Mouse (Mus musculus): ENCODE data around the gene Pak7. TPM values are rescaled to one million over a fixed set of nuclear protein-coding genes. Genes with fewer than 3 reads are reported as not detected.
"Not testable (repeated sequence)": the region's sequence is repeated elsewhere in the genome, so short reads cannot be mapped to it uniquely, and the experiment has no call there.

Gene Pak7
- polyA plus RNA-seq, 1 experiment from 2014 or later = 33.1 TPM

DNA sequence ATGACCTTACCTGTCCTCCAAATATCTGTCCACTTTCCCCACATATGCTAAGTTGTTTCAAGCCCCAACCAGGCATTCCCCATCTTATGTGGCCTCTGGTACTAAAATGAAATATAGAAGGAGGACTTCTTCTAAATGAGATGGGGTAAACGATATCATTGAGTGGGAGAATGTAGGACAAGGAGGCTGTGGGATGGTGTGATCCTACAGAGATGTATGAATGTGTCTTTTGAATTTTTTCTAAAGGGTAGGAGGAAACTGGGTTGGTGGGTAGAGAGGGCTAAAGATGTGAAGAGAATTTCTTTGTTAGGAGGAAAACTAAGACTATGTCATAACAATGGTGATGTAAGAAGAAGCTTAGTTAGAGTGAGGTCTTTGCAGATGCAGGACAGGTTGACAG is 57.8 kb downstream of the Pak7 start:
- Histone ChIP-seq H3K36me3 (no peaks in the 10 kb centered on the region), H3K4me2 (replicated peaks) (no peak overlapping the region), H3K4me3 (replicated peaks) (no peak overlapping the region), H3K27me3 (no peaks in the 10 kb centered on the region), H3K9ac (replicated peaks) (no peak overlapping the region), H3K9me3 (no peaks in the 10 kb centered on the region), H3K27ac (no peak overlapping the region), H3K4me1 (replicated peaks) (no peaks in the 10 kb centered on the region)
- WGBS = 78% methylated on average over 1 of the region's 1 CpGs
- no peak for ATAC-seq

DNA sequence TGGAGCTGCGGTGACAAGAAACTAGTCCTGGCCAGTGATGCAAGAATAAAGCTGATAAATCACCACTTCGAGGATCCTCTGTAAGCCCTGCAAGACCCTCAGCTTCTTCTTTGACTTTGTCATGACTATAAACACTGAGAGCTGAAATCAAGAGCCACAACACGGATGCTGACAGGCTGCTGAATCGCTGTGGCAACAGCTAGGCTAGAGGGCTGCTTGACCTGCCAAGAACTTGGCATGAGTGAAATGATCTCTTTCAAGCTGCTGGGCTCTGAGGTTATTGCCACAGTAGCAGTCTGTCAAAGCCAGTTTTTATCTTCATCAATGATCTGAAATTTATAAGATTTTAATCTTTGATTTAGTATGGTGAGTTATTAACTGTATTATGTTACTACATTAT is 62.1 kb downstream of the Pak7 start:
- no peak for ATAC-seq
- Histone ChIP-seq H3K4me1 (replicated peaks) (no peaks in the 10 kb centered on the region), H3K4me2 (replicated peaks) (no peak overlapping the region), H3K9ac (replicated peaks) (no peak overlapping the region), H3K27ac (no peak overlapping the region), H3K27me3 (no peaks in the 10 kb centered on the region), H3K36me3 (no peaks in the 10 kb centered on the region), H3K9me3 (no peaks in the 10 kb centered on the region), H3K4me3 (replicated peaks) (no peak overlapping the region)
- WGBS = 84% methylated on average over 4 of the region's 4 CpGs

DNA sequence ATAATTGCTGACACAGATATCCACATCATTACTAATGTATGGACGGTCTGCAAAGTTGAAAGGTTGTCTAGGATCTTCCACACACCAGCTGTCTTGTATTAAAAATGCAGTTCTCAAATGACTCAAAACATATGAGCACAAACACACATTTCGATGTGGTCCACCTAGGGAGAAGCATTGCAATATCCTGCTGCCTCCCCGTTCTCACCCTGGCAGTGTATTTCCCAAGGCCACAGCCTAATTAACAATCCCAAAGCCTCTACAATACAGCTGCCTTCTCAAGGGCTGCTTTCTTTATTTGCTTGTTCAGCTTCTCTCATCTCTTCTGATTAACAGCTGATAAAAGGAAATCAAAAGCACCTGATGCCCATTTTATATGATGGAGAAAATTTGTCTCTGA is 78.5 kb downstream of the Pak7 start:
- peak; percentile 80 for ATAC-seq
- Histone ChIP-seq H3K27me3 (no peaks in the 10 kb centered on the region), H3K4me1 (replicated peaks) (peaks cover 8% of the 10 kb centered on the region), H3K4me3 (replicated peaks) (no peak overlapping the region), H3K9ac (replicated peaks) (no peak overlapping the region), H3K27ac (peak overlapping the region; percentile 67), H3K9me3 (no peaks in the 10 kb centered on the region), H3K36me3 (no peaks in the 10 kb centered on the region), H3K4me2 (replicated peaks) (no peak overlapping the region)
- 34% methylated on average over 3 of the region's 3 CpGs for WGBS

DNA sequence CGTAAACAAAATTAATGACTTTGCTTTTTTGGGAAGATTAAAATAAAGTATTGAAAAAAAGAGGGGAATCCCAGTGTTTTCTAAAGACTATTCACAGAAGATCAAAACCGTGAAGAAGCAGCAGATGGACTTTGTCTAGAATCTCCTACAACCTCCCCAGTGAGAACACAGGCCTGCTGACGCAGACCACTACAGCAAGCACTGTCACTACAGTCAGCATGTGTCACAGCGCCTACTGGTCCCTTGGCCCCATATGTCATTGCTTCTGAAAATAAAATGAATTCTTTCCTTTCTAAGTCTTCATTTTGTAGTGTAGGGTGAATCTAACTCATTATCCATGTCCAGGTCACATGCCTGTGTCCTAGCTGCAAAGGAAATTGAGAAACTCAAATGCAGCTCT is 79.0 kb downstream of the Pak7 start:
- Histone ChIP-seq H3K4me3 (replicated peaks) (no peak overlapping the region), H3K4me1 (replicated peaks) (peaks cover 8% of the 10 kb centered on the region), H3K9ac (replicated peaks) (no peak overlapping the region), H3K4me2 (replicated peaks) (no peak overlapping the region), H3K27ac (peak overlapping the region; percentile 67), H3K36me3 (no peaks in the 10 kb centered on the region), H3K27me3 (no peaks in the 10 kb centered on the region), H3K9me3 (no peaks in the 10 kb centered on the region)
- 70% methylated on average over 4 of the region's 4 CpGs for WGBS
- ATAC-seq = peak; percentile 70

DNA sequence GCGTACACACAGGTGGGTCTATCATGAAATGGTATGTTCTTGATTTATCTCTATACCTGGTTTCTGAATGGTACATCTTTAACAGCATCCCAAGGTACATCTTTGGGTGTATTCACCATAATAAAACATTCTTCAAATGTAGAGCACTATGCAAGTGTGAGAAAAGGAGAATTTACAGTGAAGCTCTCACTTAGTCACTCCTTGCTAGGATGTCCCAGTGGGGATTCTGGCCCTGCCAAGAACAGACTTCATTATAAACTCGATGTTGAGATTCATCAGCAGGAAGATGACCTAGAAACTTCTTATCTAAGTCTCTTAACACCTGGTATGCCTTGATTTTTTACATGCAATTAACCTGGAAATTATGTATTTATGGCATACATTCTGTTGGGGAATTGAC is 85.6 kb downstream of the Pak7 start:
- WGBS = 88% methylated on average over 2 of the region's 2 CpGs
- H3K4me3 ChIP-seq (replicated peaks) = no peak overlapping the region
- no peak overlapping the region for H3K4me2 ChIP-seq (replicated peaks)
- no peak for ATAC-seq
- no peak overlapping the region for H3K9ac ChIP-seq (replicated peaks)
- H3K4me1 ChIP-seq (replicated peaks) = no peaks in the 10 kb centered on the region
- no peaks in the 10 kb centered on the region for H3K36me3 ChIP-seq
- no peaks in the 10 kb centered on the region for H3K27me3 ChIP-seq
- H3K9me3 ChIP-seq = no peaks in the 10 kb centered on the region
- H3K27ac ChIP-seq = no peak overlapping the region

DNA sequence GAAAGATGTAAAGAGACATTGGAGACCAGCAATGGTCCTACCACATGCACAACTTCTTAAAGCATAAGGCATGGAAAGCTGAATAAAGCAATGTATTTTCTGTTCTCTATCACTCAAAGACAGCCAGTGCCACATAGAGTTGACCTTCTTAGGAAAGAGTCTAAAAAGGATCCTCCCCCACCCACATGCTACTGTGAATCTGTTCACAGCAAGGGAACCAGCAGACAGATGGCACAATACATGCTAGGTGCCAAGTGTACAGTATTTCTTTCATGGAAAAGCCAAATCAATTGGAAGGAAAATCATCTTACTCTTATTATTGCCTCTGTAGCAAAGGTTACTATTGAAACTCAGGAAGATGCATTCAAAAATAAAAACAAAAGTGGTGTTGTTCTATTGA is 86.4 kb downstream of the Pak7 start:
- Histone ChIP-seq H3K36me3 (no peaks in the 10 kb centered on the region), H3K9ac (replicated peaks) (no peak overlapping the region), H3K4me2 (replicated peaks) (no peak overlapping the region), H3K27me3 (no peaks in the 10 kb centered on the region), H3K9me3 (no peaks in the 10 kb centered on the region), H3K4me3 (replicated peaks) (no peak overlapping the region), H3K27ac (no peak overlapping the region), H3K4me1 (replicated peaks) (no peaks in the 10 kb centered on the region)
- no peak for ATAC-seq

DNA sequence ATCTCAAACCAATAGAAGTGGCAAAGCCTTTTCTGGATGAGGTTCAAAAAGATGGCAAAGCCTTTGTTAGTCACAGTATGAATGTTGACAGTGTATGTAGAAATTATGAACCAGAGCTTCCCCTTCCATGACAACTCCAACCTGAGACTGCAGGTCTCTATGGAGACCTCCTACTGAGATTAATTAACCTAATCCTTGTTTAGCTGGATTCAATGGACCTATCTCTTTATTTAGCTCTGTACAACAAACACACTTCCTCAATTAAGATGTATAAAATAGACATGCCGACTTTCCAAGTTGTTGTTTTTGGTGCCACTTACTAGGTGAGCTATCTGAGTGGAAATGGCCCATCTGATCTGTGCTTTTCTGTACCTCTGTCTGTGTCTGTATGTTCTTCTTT is 90.4 kb downstream of the Pak7 start:
- H3K27me3 ChIP-seq = no peaks in the 10 kb centered on the region
- ATAC-seq = no peak
- no peaks in the 10 kb centered on the region for H3K4me1 ChIP-seq (replicated peaks)
- 50% methylated on average over 1 of the region's 1 CpGs for WGBS
- H3K27ac ChIP-seq = no peak overlapping the region
- no peaks in the 10 kb centered on the region for H3K9me3 ChIP-seq
- no peak overlapping the region for H3K4me2 ChIP-seq (replicated peaks)
- H3K4me3 ChIP-seq (replicated peaks) = no peak overlapping the region
- H3K36me3 ChIP-seq = no peaks in the 10 kb centered on the region
- H3K9ac ChIP-seq (replicated peaks) = no peak overlapping the region

DNA sequence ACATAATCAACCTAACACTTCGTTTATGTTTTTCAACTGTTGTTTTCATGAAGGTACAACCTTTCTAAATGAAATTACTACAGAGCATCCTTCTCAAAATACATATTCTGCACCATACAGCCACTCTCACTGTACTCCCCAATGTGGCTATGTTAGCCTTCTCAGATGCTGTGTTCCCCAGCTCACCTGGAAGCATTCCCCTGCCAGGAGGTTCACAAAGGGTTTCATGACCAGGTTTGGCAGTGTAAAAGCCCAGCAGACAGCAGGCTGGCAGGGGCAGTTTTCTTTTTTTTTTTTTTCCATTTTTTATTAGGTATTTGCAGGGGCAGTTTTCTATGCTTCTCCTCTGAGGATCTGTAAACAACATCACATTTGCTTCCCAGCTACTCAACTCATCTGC is 105.7 kb downstream of the Pak7 start:
- Histone ChIP-seq H3K36me3 (no peaks in the 10 kb centered on the region), H3K4me1 (replicated peaks) (no peaks in the 10 kb centered on the region), H3K9ac (replicated peaks) (no peak overlapping the region), H3K4me3 (replicated peaks) (no peak overlapping the region), H3K4me2 (replicated peaks) (no peak overlapping the region), H3K9me3 (no peaks in the 10 kb centered on the region), H3K27me3 (no peaks in the 10 kb centered on the region), H3K27ac (no peak overlapping the region)
- no peak for ATAC-seq
- 81% methylated on average over 1 of the region's 1 CpGs for WGBS

DNA sequence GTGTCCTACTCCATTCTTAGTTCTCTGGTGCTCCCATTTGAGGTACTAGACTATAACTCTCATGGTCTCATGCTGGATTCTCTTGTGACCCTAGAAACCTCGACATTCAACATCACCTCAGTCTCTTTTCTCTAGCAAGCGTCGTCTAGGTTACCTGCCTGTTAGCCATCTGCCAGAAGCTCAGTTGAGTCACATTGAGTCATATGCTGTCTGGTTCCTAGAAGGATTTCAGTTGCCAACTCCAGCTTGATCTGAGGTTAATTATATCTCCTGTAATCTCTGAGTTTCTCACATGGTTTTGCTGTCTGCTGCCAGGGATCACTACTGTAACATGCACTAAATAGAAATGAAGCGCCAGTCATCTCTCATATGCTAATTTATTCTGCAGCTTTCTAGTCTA is 145.8 kb downstream of the Pak7 start:
- H3K27me3 ChIP-seq; H3K4me1 ChIP-seq (replicated peaks); ATAC-seq; H3K27ac ChIP-seq; H3K4me2 ChIP-seq (replicated peaks); H3K4me3 ChIP-seq (replicated peaks); H3K36me3 ChIP-seq; H3K9ac ChIP-seq (replicated peaks); H3K9me3 ChIP-seq: not testable (repeated sequence)
- 88% methylated on average over 4 of the region's 4 CpGs for WGBS

DNA sequence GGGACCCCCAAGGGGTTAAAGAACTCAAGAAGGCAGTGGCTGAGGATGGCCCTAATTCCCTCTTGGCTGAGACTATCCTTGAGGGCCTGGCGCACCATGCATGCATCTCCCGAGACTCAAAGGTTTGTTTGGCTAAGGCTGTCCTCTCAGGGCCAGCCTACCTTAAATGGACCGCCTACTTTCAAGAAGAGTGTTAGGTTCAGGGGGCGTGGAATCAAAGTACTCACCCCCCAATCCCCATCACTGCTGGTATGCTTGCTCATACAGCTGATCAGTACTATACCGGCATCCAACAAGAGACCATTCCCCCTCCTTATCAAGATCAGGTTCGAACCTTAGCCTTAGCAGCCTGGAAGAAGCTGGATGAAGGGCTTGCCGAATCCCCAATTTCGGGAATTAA is 156.5 kb downstream of the Pak7 start:
- Histone ChIP-seq H3K4me1 (replicated peaks) (no peaks in the 10 kb centered on the region), H3K27me3 (no peaks in the 10 kb centered on the region), H3K9ac (replicated peaks) (no peak overlapping the region), H3K9me3 (no peaks in the 10 kb centered on the region; the same call in 1 of the 2 replicates), H3K4me3 (replicated peaks) (no peak overlapping the region), H3K36me3 (peaks cover 7% of the 10 kb centered on the region; the same call in 1 of the 2 replicates), H3K27ac (no peak overlapping the region), H3K4me2 (replicated peaks) (no peak overlapping the region)
- ATAC-seq = no peak
- WGBS = 93% methylated on average over 8 of the region's 8 CpGs

DNA sequence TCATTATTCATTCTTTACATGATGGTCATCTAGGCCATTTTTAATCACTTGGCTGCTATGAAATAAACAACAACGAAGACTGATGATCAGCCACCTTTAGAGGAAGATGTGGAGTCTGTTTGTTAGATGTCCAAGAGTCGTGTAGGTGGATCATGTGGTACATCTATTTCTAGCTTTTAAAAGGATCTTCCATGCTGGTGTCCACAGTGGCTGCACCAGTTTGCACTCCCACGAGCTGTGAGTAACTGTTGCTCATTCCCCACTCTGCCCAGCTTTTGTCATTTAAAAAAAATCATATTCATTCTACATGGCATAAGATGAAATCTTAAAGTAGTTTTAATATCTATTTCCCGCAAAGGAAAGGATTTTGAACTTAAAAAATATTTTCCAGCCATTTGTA is 183.7 kb downstream of the Pak7 start:
- H3K4me3 ChIP-seq (replicated peaks) = no peak overlapping the region
- no peak overlapping the region for H3K4me2 ChIP-seq (replicated peaks)
- H3K9me3 ChIP-seq = no peaks in the 10 kb centered on the region
- no peak for ATAC-seq
- H3K4me1 ChIP-seq (replicated peaks) = no peaks in the 10 kb centered on the region
- no peaks in the 10 kb centered on the region for H3K27me3 ChIP-seq
- 88% methylated on average over 4 of the region's 4 CpGs for WGBS
- no peak overlapping the region for H3K27ac ChIP-seq
- no peaks in the 10 kb centered on the region for H3K36me3 ChIP-seq
- H3K9ac ChIP-seq (replicated peaks) = no peak overlapping the region

DNA sequence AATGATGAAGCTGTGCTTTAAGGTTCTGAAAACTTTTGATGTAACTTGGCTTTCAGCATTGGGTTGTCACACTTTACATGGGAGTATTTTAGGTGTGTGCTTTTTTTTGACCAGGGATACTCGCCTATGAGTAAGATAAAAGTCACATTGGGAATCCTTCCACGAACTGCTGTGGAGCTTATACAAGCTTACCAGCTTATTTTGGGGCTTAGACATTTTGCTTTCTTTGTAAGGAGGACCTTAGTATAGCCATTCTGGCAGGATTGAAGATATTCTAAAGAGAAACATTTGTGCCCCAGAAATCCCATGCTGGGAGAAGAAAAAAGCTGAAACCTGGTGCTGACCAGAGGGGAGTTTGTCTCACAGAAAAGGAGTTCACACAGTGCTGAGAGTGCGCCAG is 212.7 kb downstream of the Pak7 start:
- Histone ChIP-seq H3K4me1 (replicated peaks) (no peaks in the 10 kb centered on the region), H3K9ac (replicated peaks) (no peak overlapping the region), H3K36me3 (no peaks in the 10 kb centered on the region), H3K27me3 (no peaks in the 10 kb centered on the region), H3K27ac (no peak overlapping the region), H3K9me3 (no peaks in the 10 kb centered on the region), H3K4me3 (replicated peaks) (no peak overlapping the region), H3K4me2 (replicated peaks) (no peak overlapping the region)
- WGBS = 73% methylated on average over 3 of the region's 3 CpGs
- no peak for ATAC-seq

DNA sequence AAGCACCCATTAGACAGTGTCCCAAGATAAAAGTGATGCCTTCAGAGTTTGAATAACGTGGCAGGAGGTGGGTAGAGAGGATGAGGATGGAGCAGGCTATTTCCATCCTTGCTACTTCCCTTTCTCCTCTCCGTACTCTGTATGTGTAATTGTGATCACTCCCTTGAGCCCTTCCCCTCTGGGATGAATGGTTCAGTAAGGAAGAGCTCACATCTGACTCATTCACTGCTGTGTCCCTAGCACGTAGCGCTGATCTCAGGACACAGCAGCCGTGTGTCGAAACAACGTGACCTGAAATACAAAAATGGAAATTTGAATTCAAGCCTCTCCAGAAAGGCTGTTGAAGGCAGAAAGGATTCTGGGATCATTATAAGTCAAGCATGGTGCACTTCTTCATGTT is 237.0 kb downstream of the Pak7 start:
- Histone ChIP-seq H3K9me3 (no peaks in the 10 kb centered on the region), H3K36me3 (no peaks in the 10 kb centered on the region), H3K9ac (replicated peaks) (0 out of 2 replicates have a peak overlapping the region, but pooled peaks have one; percentile 19), H3K27ac (0 out of 2 replicates have a peak overlapping the region, but pooled peaks have one; percentile 15), H3K4me3 (replicated peaks) (no peak overlapping the region), H3K4me2 (replicated peaks) (no peak overlapping the region), H3K27me3 (0 out of 2 replicates have a peak, but pooled peaks cover 2% of the 10 kb centered on the region), H3K4me1 (replicated peaks) (peaks cover 7% of the 10 kb centered on the region; the same call in 1 of the 2 replicates)
- 84% methylated on average over 7 of the region's 7 CpGs for WGBS
- no peak for ATAC-seq

All from midbrain, embryonic 13.5 days (tissue).